Mouse (Mus musculus) small intestine, adult 2 months (tissue): ENCODE results near the gene Rhot1.

ENCODE experiments used
- CTCF ChIP-seq: fragments of 200-500 bp; IDR thresholded peaks from 2 replicates; pipeline ENCODE4 v1.5.1; 2012; ENCODE audit warnings: low read depth, mild to moderate bottlenecking, control low read depth, inconsistent platforms, low read length, moderate library complexity, mixed read lengths; ENCODE audit not compliant: insufficient replicate concordance, insufficient read length; ENCODE audit errors: extremely low read depth
- POLR2A ChIP-seq: fragments of 200-500 bp; IDR thresholded peaks from 2 replicates; pipeline ENCODE4 v1.6.1; 2012; ENCODE audit warnings: low read depth, mild to moderate bottlenecking, control low read depth, inconsistent platforms, low read length, moderate library complexity

- no peak for TF ChIP-seq POLR2A
- no peak for TF ChIP-seq CTCF
Measured at GRCm38 (mm10) chr11:80218657-80219293, 10.0 kb downstream of the Rhot1 start.
